Mouse (Mus musculus) hindbrain, embryonic 11.5 days (tissue): ENCODE measurements around the gene Icmt. TPM values are rescaled to one million over a fixed set of nuclear protein-coding genes. Genes with fewer than 3 reads are reported as not detected.

Source experiments
- ATAC-seq: fragments of 200-750 bp; cut with Nextera tagmentation; 2 replicates; pipeline ENCODE4 v1.8.0; 2017; ENCODE audit warnings: mild to moderate bottlenecking, moderate TSS enrichment, moderate library complexity; ENCODE audit not compliant: low FRiP score
- DNase-seq: peaks from one replicate; pipeline ENCODE4 v3.0.0-alpha.2; 2015; ENCODE audit warnings: low spot score
- H3K27ac ChIP-seq: fragments of 300-500 bp; sonication (generic); 2 replicates; pipeline ENCODE4 v1.5.1; 2014; ENCODE audit warnings: mild to moderate bottlenecking, low read depth, low read length
- H3K27me3 ChIP-seq: fragments of 300-500 bp; sonication (generic); 2 replicates; pipeline ENCODE4 v1.6.1; 2014; ENCODE audit warnings: mild to moderate bottlenecking, low read length, moderate library complexity, mixed read lengths; ENCODE audit not compliant: control insufficient read depth, insufficient read depth
- H3K36me3 ChIP-seq: fragments of 300-500 bp; sonication (generic); 2 replicates; pipeline ENCODE4 v1.6.1; 2014; ENCODE audit warnings: mild to moderate bottlenecking, low read length, moderate library complexity, mixed read lengths; ENCODE audit not compliant: control insufficient read depth, insufficient read depth
- H3K4me1 ChIP-seq: fragments of 300-500 bp; sonication (generic); replicated peaks from 2 replicates; pipeline ENCODE4 v1.6.1; 2014; ENCODE audit warnings: low read length, mixed read lengths; ENCODE audit not compliant: control insufficient read depth, insufficient read depth
- H3K4me2 ChIP-seq: fragments of 300-500 bp; sonication (generic); replicated peaks from 2 replicates; pipeline ENCODE4 v1.6.1; 2014; ENCODE audit warnings: mild to moderate bottlenecking, low read depth, low read length
- H3K4me3 ChIP-seq: fragments of 300-500 bp; sonication (generic); 2 replicates; pipeline ENCODE4 v1.5.1; 2014; ENCODE audit warnings: low read depth, low read length
- H3K9ac ChIP-seq: fragments of 300-500 bp; sonication (generic); 2 replicates; pipeline ENCODE4 v1.6.1; 2014; ENCODE audit warnings: low read depth, low read length
- H3K9me3 ChIP-seq: fragments of 300-500 bp; sonication (generic); 2 replicates; pipeline ENCODE4 v1.6.1; 2016; ENCODE audit warnings: low read length; ENCODE audit not compliant: control insufficient read depth
- WGBS: fragments of 180-500 bp; shearing (Covaris S2); extraction: QIAGEN DNeasy Blood & Tissue Kit; methylation state at CpG from one replicate; pipeline ENCODE4 v1.1.7; 2014; 5-methylcytosine and 5-hydroxymethylcytosine counted together
- polyA plus RNA-seq: library from polyadenylated mRNA; unstranded; fragments of >200 nt; fragmentation: Nextera tagmentation; extraction: Ambion mirVana; gene quantifications from 2 replicates; pipeline ENCODE4 v1.2.1, GENCODE M21; 2014

Icmt gene
- polyA plus RNA-seq, 1 experiment from 2014 or later = 17.4 TPM

DNA sequence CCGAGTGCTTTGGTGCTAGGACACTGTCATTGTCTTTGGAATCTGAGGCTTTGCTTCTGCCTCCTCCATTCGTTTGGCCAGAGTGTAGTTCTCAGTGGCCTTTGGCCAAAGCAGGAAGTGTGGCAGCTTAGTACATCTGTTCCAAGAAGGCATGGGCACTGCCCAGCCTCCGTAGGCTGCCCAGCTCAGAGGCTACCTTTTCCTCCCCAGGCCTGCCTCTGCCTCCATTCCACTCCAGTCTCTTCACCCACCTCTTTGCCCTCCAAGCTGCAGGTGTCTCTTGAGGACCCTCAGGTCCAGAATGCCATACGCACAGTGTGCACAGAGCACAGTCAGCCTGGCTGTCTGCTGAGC lies 32.9 kb upstream of the Icmt start:
- no peaks in the 10 kb centered on the region for H3K9me3 ChIP-seq
- 50% methylated on average over 4 of the region's 4 CpGs for WGBS
- no peak overlapping the region for H3K4me3 ChIP-seq
- no peak for ATAC-seq
- H3K27ac ChIP-seq = no peak overlapping the region
- DNase-seq = no peak
- H3K4me2 ChIP-seq = no peak overlapping the region
- H3K36me3 ChIP-seq = no peaks in the 10 kb centered on the region
- no peak overlapping the region for H3K9ac ChIP-seq
- no peaks in the 10 kb centered on the region for H3K27me3 ChIP-seq
- H3K4me1 ChIP-seq = peaks cover 3% of the 10 kb centered on the region; the same call in 1 of the 2 replicates

DNA sequence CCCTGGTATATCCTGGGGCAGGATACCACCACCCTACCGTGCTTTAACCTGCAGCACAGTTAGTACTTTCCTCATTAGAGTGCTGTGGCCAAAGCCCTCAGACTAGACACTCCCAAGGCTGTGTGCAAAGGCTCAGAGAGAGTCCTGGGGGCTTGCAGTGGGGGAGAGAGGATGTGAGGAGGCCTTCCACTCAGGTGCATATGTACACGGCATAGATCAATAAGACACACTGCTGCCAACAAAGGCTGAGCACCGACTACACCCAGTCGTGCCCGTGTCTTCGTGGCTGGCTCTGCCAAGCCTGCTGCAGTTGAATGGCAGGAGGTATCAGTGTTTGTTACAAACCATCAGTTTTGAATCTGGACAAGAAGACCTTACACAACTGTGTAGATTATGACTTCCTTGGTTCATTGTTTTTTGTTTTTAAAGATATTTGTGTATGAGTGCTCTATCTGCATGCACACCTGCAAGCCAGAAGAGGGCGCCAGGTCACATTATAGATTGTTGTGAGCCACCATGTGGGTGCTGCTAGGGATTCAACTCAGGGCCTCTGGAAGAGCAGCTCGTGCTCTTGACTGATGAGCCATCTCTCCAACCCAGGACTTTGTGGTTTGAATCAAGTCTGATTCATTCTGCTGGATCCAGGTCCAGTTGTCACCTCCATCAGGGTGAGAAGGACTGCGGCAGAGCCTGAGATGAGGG lies 32.0 kb upstream of the Icmt start:
- H3K27me3 ChIP-seq = no peaks in the 10 kb centered on the region; the same call in 1 of the 2 replicates
- DNase-seq (no peak), ATAC-seq (no peak)
- 90% methylated on average over 9 of the region's 9 CpGs for WGBS
- peaks cover 3% of the 10 kb centered on the region; the same call in 1 of the 2 replicates for H3K4me1 ChIP-seq
- H3K27ac ChIP-seq = no peak overlapping the region
- H3K4me3 ChIP-seq = no peak overlapping the region
- no peak overlapping the region for H3K9ac ChIP-seq
- H3K9me3 ChIP-seq = no peaks in the 10 kb centered on the region
- H3K36me3 ChIP-seq = no peaks in the 10 kb centered on the region
- H3K4me2 ChIP-seq = no peak overlapping the region

DNA sequence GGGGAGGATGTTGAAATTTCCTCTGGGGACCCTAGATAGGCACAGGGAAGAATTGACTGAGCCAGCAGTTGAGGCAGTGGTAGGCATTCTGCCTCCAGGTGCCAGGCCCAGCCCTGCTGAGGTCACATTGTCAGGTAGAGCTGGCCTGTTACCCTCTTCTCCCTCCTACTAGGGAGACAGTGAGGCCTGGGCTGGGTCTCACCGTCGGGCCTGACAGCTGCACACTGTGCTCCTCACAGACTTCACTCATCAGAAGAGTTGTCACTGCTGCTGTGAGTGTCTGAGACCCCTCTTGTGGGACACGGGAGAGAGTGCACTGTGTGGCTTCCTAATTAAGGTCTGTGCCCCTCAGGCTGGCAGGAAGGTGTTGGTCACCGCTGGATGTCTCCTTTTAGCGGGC lies 31.2 kb upstream of the Icmt start:
- H3K9me3 ChIP-seq = no peaks in the 10 kb centered on the region
- ATAC-seq (no peak), DNase-seq (no peak)
- no peak overlapping the region for H3K27ac ChIP-seq
- peaks cover 3% of the 10 kb centered on the region; the same call in 1 of the 2 replicates for H3K4me1 ChIP-seq
- no peak overlapping the region for H3K9ac ChIP-seq
- no peak overlapping the region for H3K4me3 ChIP-seq
- 60% methylated on average over 5 of the region's 5 CpGs for WGBS
- H3K4me2 ChIP-seq = no peak overlapping the region
- H3K36me3 ChIP-seq = no peaks in the 10 kb centered on the region
- no peaks in the 10 kb centered on the region; the same call in 1 of the 2 replicates for H3K27me3 ChIP-seq

DNA sequence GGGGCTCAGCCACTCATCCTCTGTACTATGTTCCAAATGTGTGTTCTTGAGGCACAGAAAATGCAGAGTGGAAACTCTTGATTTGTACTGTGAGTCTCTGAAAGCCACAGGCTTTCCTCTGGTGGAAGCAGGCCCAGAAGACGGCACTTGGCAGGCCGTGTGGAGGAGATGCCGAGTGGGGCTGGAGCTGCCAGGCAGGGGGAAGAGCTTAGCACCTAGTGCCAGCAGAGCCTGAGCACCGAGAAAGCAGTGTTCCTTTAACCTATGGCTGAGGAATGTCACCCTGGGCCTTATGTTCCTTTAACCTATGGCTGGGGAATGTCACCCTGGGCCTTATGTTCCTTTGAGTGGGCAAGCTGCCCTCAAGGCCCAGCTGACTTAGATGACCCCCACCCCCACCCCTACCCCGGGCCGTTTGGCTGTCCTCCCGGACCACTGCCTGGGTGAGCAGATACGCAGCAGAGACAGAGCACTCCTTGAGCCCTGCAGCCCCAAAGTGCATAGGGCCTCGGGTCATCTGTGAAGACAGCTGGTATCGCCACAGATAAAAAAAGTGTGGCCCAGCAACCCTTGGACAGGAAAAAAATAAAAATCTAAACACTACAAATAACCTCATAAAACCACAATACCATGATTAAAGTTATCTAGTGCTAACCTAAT lies 30.7 kb upstream of the Icmt start:
- no peak overlapping the region for H3K4me3 ChIP-seq
- H3K27ac ChIP-seq = no peak overlapping the region
- no peak overlapping the region for H3K4me2 ChIP-seq
- H3K36me3 ChIP-seq = no peaks in the 10 kb centered on the region
- H3K27me3 ChIP-seq = no peaks in the 10 kb centered on the region; the same call in 1 of the 2 replicates
- peaks cover 3% of the 10 kb centered on the region; the same call in 1 of the 2 replicates for H3K4me1 ChIP-seq
- no peak for DNase-seq
- H3K9me3 ChIP-seq = no peaks in the 10 kb centered on the region
- no peak for ATAC-seq
- WGBS = 54% methylated on average over 10 of the region's 10 CpGs
- no peak overlapping the region for H3K9ac ChIP-seq

DNA sequence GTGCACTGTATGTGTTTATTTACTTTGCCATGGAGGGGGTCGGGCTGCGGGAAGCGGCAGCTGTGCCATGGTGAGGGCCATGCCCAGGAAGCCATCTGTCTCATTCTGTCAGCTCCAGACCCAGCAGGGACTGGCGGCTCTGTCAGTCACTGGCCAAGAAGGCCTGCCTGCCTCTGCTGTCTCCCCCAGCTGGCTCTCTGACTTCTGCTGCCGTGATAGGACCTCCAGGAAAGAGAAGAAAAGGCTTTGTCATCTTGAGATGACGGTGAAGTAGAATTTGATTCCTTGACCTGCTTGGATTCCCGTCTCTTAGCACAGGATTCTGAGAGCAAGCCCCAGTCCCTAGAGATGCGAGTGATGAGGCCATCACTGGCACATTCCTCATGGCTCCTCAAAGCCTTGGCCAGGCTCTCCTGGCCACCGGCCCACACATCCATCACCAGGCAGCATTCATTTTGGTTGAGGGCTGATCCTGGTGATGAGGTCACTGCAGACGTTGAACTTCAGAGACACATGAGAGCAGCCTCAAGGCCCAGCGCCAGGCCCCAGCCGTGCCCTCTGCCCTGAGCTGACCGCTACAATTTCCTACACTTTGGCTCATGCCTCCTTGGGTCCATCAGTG lies 29.2 kb upstream of the Icmt start:
- ATAC-seq = no peak
- DNase-seq = no peak
- H3K27ac ChIP-seq = no peak overlapping the region

DNA sequence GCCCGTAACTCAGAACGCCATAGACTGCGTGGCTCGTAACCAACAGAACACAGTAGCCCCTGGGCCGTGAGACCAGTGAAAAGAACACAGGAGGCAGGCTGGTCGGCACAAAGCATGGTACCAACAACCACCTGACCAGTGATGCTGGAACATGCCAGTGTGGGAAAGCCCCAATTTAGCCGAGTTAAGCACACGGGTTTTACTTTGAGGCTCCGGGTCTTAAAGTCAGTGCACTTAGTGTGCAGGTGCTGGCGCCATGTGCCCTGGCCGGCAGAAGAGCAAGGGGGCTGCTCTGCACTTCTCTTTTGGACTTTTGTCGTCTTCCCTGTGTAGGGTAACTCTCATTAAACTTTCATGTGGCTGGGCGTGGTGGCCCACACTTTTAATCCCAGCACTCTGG lies 27.1 kb upstream of the Icmt start:
- Histone ChIP-seq H3K4me2 (no peak overlapping the region), H3K27ac (no peak overlapping the region), H3K9ac (no peak overlapping the region), H3K4me3 (no peak overlapping the region), H3K36me3 (no peaks in the 10 kb centered on the region), H3K27me3 (peaks cover 10% of the 10 kb centered on the region), H3K9me3 (no peaks in the 10 kb centered on the region), H3K4me1 (peaks cover 9% of the 10 kb centered on the region; the same call in 1 of the 2 replicates)
- ATAC-seq (no peak), DNase-seq (no peak)
- WGBS = 91% methylated on average over 13 of the region's 13 CpGs

More for the DNA sequence above, 29.2 kb upstream of the Icmt start:
- Histone ChIP-seq H3K9ac (no peak overlapping the region), H3K4me1 (peaks cover 6% of the 10 kb centered on the region; the same call in 1 of the 2 replicates), H3K27me3 (peaks cover 2% of the 10 kb centered on the region; the same call in 1 of the 2 replicates), H3K36me3 (no peaks in the 10 kb centered on the region), H3K9me3 (no peaks in the 10 kb centered on the region), H3K4me3 (no peak overlapping the region), H3K4me2 (no peak overlapping the region)
- WGBS = 66% methylated on average over 13 of the region's 13 CpGs

DNA sequence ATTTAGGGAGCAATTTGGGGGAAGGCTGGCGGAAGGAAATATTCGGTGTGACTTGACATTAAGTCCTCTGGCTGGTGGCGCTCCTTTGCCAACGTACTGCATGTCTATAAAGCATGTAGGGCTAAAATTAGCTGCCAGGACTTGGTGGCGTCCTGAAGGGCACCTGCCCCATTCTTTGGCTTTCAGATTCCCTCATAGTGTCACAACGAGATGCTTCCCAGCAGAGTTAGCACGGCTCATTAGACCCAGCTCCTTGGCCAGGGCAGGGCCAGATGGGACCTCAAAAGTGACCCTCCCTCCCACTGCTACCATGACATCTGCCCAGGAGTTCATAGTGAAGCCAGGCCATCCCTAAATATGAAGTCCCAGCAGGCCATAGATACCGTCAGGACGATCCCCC lies 26.4 kb upstream of the Icmt start:
- H3K4me1 ChIP-seq = peaks cover 9% of the 10 kb centered on the region; the same call in 1 of the 2 replicates
- no peak overlapping the region for H3K27ac ChIP-seq
- no peaks in the 10 kb centered on the region for H3K9me3 ChIP-seq
- peaks cover 16% of the 10 kb centered on the region for H3K27me3 ChIP-seq
- ATAC-seq = no peak
- 64% methylated on average over 9 of the region's 9 CpGs for WGBS
- H3K9ac ChIP-seq = no peak overlapping the region
- no peak overlapping the region for H3K4me3 ChIP-seq
- H3K36me3 ChIP-seq = no peaks in the 10 kb centered on the region
- no peak overlapping the region for H3K4me2 ChIP-seq
- DNase-seq = no peak

DNA sequence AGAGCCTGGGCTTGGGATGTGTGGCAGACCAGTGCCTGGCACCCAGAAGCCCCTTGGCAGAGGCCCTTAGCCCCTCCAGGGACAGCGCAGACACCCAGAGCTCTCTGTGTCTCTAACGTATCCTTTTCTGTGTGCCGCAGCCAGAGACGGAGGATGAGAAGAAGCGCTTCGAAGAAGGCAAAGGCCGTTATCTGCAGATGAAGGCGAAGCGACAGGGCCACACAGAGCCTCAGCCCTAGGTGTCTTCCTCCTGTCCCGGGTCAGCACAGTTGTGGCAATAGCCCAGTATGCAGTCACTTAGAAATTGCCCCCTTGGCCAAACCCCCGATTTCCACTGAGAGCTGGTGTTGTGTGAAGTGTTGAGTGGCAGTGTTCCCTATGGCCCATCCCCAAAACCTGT lies 25.7 kb upstream of the Icmt start:
- Histone ChIP-seq H3K36me3 (no peaks in the 10 kb centered on the region), H3K9me3 (no peaks in the 10 kb centered on the region), H3K4me2 (no peak overlapping the region), H3K4me1 (peaks cover 9% of the 10 kb centered on the region; the same call in 1 of the 2 replicates), H3K27me3 (peaks cover 23% of the 10 kb centered on the region), H3K4me3 (no peak overlapping the region), H3K27ac (no peak overlapping the region), H3K9ac (no peak overlapping the region)
- 91% methylated on average over 11 of the region's 11 CpGs for WGBS
- DNase-seq (no peak), ATAC-seq (no peak)
